Mouse (Mus musculus) CH12F3 (cell line): ENCODE data around the gene Hspa2.

Source experiments
- in situ Hi-C: fragments of 300-500 bp; cut with MboI; formaldehyde crosslinking; loops from 2 replicates; pipeline ENCODE4 v1.14.3; 2020; ENCODE audit warnings: low sequenced_read_pairs

Hspa2 gene

GRCm38 (mm10) chr12:76377059-76377458 lies 26.9 kb upstream of the Hspa2 start:
- in situ Hi-C loops: no loop called here

- in situ Hi-C loops: no loop called here
These were observed 26.2 kb upstream of the Hspa2 start for GRCm38 (mm10) chr12:76377726-76378125.

GRCm38 (mm10) chr12:76378556-76378955 lies 25.4 kb upstream of the Hspa2 start:
- in situ Hi-C loops: no loop called here

- in situ Hi-C loops: no loop called here
These were observed 23.8 kb upstream of the Hspa2 start for GRCm38 (mm10) chr12:76380151-76380550.

GRCm38 (mm10) chr12:76385342-76385741 lies 18.6 kb upstream of the Hspa2 start:
- in situ Hi-C loops: no loop called here

- in situ Hi-C loops: no loop called here
These were observed 15.2 kb upstream of the Hspa2 start for GRCm38 (mm10) chr12:76388794-76389193.

GRCm38 (mm10) chr12:76391595-76392271 lies 12.2 kb upstream of the Hspa2 start:
- in situ Hi-C loops: no loop called here

- in situ Hi-C loops: no loop called here
These were observed 11.0 kb upstream of the Hspa2 start for GRCm38 (mm10) chr12:76392979-76393378.

GRCm38 (mm10) chr12:76397281-76397680 lies 6.7 kb upstream of the Hspa2 start:
- in situ Hi-C loops: no loop called here

GRCm38 (mm10) chr12:76401674-76402073 lies 2.3 kb upstream of the Hspa2 start:
- in situ Hi-C loops: no loop called here

GRCm38 (mm10) chr12:76402991-76403885 lies 738 bp upstream of the Hspa2 start:
- in situ Hi-C loops: no loop called here

- in situ Hi-C loops: no loop called here
These were observed 833 bp downstream of the Hspa2 start for GRCm38 (mm10) chr12:76404836-76405182.

GRCm38 (mm10) chr12:76405183-76405970 lies 1.4 kb downstream of the Hspa2 start:
- in situ Hi-C loops: no loop called here

- in situ Hi-C loops: no loop called here
These were observed 2.0 kb downstream of the Hspa2 start for GRCm38 (mm10) chr12:76405971-76406370.

GRCm38 (mm10) chr12:76407184-76407583 lies 3.2 kb downstream of the Hspa2 start:
- in situ Hi-C loops: no loop called here

GRCm38 (mm10) chr12:76409166-76409565 lies 5.2 kb downstream of the Hspa2 start:
- in situ Hi-C loops: no loop called here

- in situ Hi-C loops: no loop called here
These were observed 11.5 kb downstream of the Hspa2 start for GRCm38 (mm10) chr12:76415383-76416010.

- in situ Hi-C loops: no loop called here
These were observed 13.5 kb downstream of the Hspa2 start, which contains the start of gene Ppp1r36 for GRCm38 (mm10) chr12:76417433-76417854. Ppp1r36 (plus strand) TSS chr12:76417538.

GRCm38 (mm10) chr12:76418346-76418745 lies 14.4 kb downstream of the Hspa2 start:
- in situ Hi-C loops: no loop called here

GRCm38 (mm10) chr12:76425256-76425655 lies 21.3 kb downstream of the Hspa2 start:
- in situ Hi-C loops: no loop called here

GRCm38 (mm10) chr12:76427546-76427945 lies 23.6 kb downstream of the Hspa2 start:
- in situ Hi-C loops: no loop called here
